In genomic region chr2:25975141-25975770, GRCm38 (mm10) we compare ENCODE assay signal across 26 mouse cellular contexts.
"Had no signal": no experiment of that assay in that cellular context is flagged by ENCODE, and none has a peak within 500 bp of the region (broad histone marks: within the 10 kb centered on the region; RNA-seq: fewer than 3 reads in every experiment).

No protein-coding gene starts in this region.

- H3K36me3 ChIP-seq: heart, embryonic 15.5 days; hindbrain, embryonic 15.5 days; liver, embryonic 15.5 days had no signal

- H3K27me3 ChIP-seq: heart, embryonic 13.5 days; heart, embryonic 15.5 days; hindbrain, embryonic 13.5 days; hindbrain, embryonic 15.5 days; kidney, embryonic 15.5 days; limb, embryonic 12.5 days; liver, embryonic 13.5 days; liver, embryonic 15.5 days had no signal

- DNase-seq: gastrocnemius, postnatal 14 days; gastrocnemius, postnatal 36 days; heart, adult 11 months; heart, adult 2 months; heart, postnatal 14 days; heart, postnatal 36 days; kidney, adult 11 months; kidney, adult 2 months; kidney, adult 9 months; kidney, postnatal 25 days; kidney, postnatal 4 days; liver; liver, embryonic 13.5 days; liver, postnatal 0 days had no signal

- H3K4me3 ChIP-seq: heart, adult 2 months; heart, embryonic 13.5 days; heart, embryonic 15.5 days; hindbrain, embryonic 13.5 days; hindbrain, embryonic 15.5 days; kidney, embryonic 15.5 days; layer of hippocampus, adult 2 months; left cerebral cortex, adult 2 months; limb, embryonic 10.5 days; limb, embryonic 12.5 days; liver, embryonic 13.5 days; liver, embryonic 15.5 days had no signal

- H3K9me3 ChIP-seq: heart, embryonic 13.5 days; heart, embryonic 15.5 days; hindbrain, embryonic 13.5 days; hindbrain, embryonic 15.5 days; kidney, embryonic 15.5 days; limb, embryonic 10.5 days; limb, embryonic 12.5 days; liver, embryonic 13.5 days; liver, embryonic 15.5 days had no signal

- H3K27ac ChIP-seq: heart, adult 2 months; heart, embryonic 13.5 days; heart, embryonic 15.5 days; hindbrain, embryonic 13.5 days; hindbrain, embryonic 15.5 days; hindbrain, postnatal 0 days; kidney, embryonic 15.5 days; kidney, postnatal 0 days; layer of hippocampus, adult 2 months; left cerebral cortex, adult 2 months; limb, embryonic 10.5 days; limb, embryonic 12.5 days; liver, embryonic 13.5 days; liver, embryonic 15.5 days had no signal

- H3K9ac ChIP-seq: heart, embryonic 13.5 days; heart, embryonic 15.5 days; hindbrain, embryonic 13.5 days; hindbrain, embryonic 15.5 days; kidney, embryonic 15.5 days; limb, embryonic 12.5 days; liver, embryonic 13.5 days; liver, embryonic 15.5 days; liver, postnatal 0 days had no signal
